In the genomic region with DNA sequence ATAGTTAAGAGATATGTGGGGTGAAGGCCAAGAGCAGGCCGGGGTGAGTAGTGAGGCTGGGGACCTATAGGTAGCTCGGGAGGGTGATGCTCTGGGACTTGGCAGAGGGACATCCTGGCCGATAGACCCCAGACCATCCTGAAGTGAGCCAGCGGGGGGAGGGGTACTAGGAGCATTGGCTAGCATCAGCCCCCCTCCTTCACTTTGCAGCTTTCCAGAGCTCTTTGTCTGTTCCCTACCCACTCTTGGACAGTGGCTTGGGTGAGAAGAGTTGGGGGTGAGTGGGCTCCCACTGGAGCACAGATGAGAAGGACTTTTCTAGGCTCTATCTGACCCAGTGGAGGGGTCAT, we compare ENCODE assay signal across 14 mouse cellular contexts. TPM values are rescaled to one million over a fixed set of nuclear protein-coding genes. Genes with fewer than 3 reads are reported as not detected.
DNase-seq lines count a peak whose midpoint lies in the region; ATAC-seq and TF ChIP-seq lines count a peak whose summit lies in the region.
"Had no signal": no experiment of that assay in that cellular context is flagged by ENCODE, and none has a peak within 500 bp of the region (broad histone marks: within the 10 kb centered on the region; RNA-seq: fewer than 3 reads in every experiment).

No protein-coding gene starts in this region.

- no peaks in the 10 kb centered on the region for H3K9me3 ChIP-seq in forebrain, embryonic 11.5 days (ENCODE audit: control insufficient read depth, low read length)
- H3K9me3 ChIP-seq in limb, embryonic 12.5 days, result no peaks in the 10 kb centered on the region
- H3K9me3 ChIP-seq in neural tube, embryonic 14.5 days (ENCODE audit: control insufficient read depth, low read length), result no peaks in the 10 kb centered on the region
- H3K9me3 ChIP-seq: heart, embryonic 13.5 days; liver, embryonic 13.5 days had no signal

- peaks cover 3% of the 10 kb centered on the region; the same call in 1 of the 2 replicates for H3K27me3 ChIP-seq in heart, adult 2 months (ENCODE audit: control insufficient read depth, insufficient read depth, low read length)
- H3K27me3 ChIP-seq in forebrain, embryonic 11.5 days (ENCODE audit: control insufficient read depth, insufficient read depth, low read length), result no peaks in the 10 kb centered on the region
- H3K27me3 ChIP-seq in limb, embryonic 12.5 days, result peaks cover 25% of the 10 kb centered on the region
- H3K27me3 ChIP-seq in neural tube, embryonic 14.5 days (ENCODE audit: control insufficient read depth, insufficient read depth, low read length), result no peaks in the 10 kb centered on the region

- H3K79me2 ChIP-seq in heart, adult 2 months (replicated peaks; ENCODE audit: control insufficient read depth, insufficient read depth, low read length), result no peaks in the 10 kb centered on the region

- no peak for TF ChIP-seq CTCF in heart, adult 2 months (IDR thresholded peaks at IDR 0.05)

- intact Hi-C loops in heart, adult 2 months (cut with DNase I), result no loop called here

- ATAC-seq in forebrain, embryonic 11.5 days (replicated peaks; ENCODE audit: low FRiP score), result 0 out of 2 replicates have a peak, but pooled peaks have one; percentile 11
- ATAC-seq in limb, embryonic 12.5 days (ENCODE audit: insufficient number of reproducible peaks, insufficient read depth, low FRiP score, low TSS enrichment, low read depth), result no peak
- ATAC-seq in neural tube, embryonic 14.5 days (ENCODE audit: low read depth), result no peak

- no peak overlapping the region for H3K4me3 ChIP-seq in heart, adult 2 months
- H3K4me3 ChIP-seq in forebrain, embryonic 11.5 days (ENCODE audit: low read depth, low read length), result no peak overlapping the region
- peak overlapping the region; percentile 30 for H3K4me3 ChIP-seq in limb, embryonic 12.5 days (replicated peaks)
- no peak overlapping the region for H3K4me3 ChIP-seq in neural tube, embryonic 14.5 days (ENCODE audit: low read depth, low read length)
- H3K4me3 ChIP-seq: heart, embryonic 13.5 days; liver, embryonic 13.5 days had no signal

- no peaks in the 10 kb centered on the region for H3K36me3 ChIP-seq in heart, adult 2 months (ENCODE audit: control insufficient read depth, insufficient read depth, low read length)
- H3K36me3 ChIP-seq in forebrain, embryonic 11.5 days (ENCODE audit: control insufficient read depth, insufficient read depth, low read length), result no peaks in the 10 kb centered on the region
- H3K36me3 ChIP-seq in limb, embryonic 12.5 days, result no peaks in the 10 kb centered on the region
- no peaks in the 10 kb centered on the region for H3K36me3 ChIP-seq in neural tube, embryonic 14.5 days (ENCODE audit: control insufficient read depth, insufficient read depth, low read length)
- H3K36me3 ChIP-seq: heart, embryonic 13.5 days; liver, embryonic 13.5 days had no signal

- no peak overlapping the region for H3K9ac ChIP-seq in heart, adult 2 months (ENCODE audit: low read depth, low read length)
- peak overlapping the region; percentile 30 for H3K9ac ChIP-seq in forebrain, embryonic 11.5 days (ENCODE audit: low read length)
- no peak overlapping the region for H3K9ac ChIP-seq in limb, embryonic 12.5 days (replicated peaks)
- peak overlapping the region; percentile 4; the same call in 1 of the 2 replicates for H3K9ac ChIP-seq in neural tube, embryonic 14.5 days (replicated peaks; ENCODE audit: low read depth, low read length)
- H3K9ac ChIP-seq: heart, embryonic 13.5 days; liver, embryonic 13.5 days had no signal

- no peaks in the 10 kb centered on the region for H3K4me1 ChIP-seq in heart, adult 2 months (ENCODE audit: control insufficient read depth, insufficient read depth, low read length)
- peaks cover 49% of the 10 kb centered on the region for H3K4me1 ChIP-seq in forebrain, embryonic 11.5 days (replicated peaks; ENCODE audit: control insufficient read depth, insufficient read depth, low read length)
- H3K4me1 ChIP-seq in limb, embryonic 12.5 days (replicated peaks), result peaks cover 48% of the 10 kb centered on the region
- H3K4me1 ChIP-seq in neural tube, embryonic 14.5 days (ENCODE audit: control insufficient read depth, insufficient read depth, low read length), result peaks cover 32% of the 10 kb centered on the region

- WGBS in heart, adult 2 months, result 71% methylated on average over 4 of the region's 4 CpGs
- WGBS in forebrain, embryonic 11.5 days, result 17% methylated on average over 4 of the region's 4 CpGs
- 32% methylated on average over 4 of the region's 4 CpGs for WGBS in limb, embryonic 12.5 days
- 38% methylated on average over 4 of the region's 4 CpGs for WGBS in neural tube, embryonic 14.5 days

- TF ChIP-seq POLR2A in heart, adult 2 months (IDR thresholded peaks at IDR 0.05; ENCODE audit: insufficient read depth, low read depth, low read length), result no peak

- H3K4me2 ChIP-seq in forebrain, embryonic 11.5 days (ENCODE audit: low read depth, low read length, severe bottlenecking), result peak overlapping the region; percentile 32; the same call in 1 of the 2 replicates
- H3K4me2 ChIP-seq in limb, embryonic 12.5 days, result peak overlapping the region; percentile 50
- peak overlapping the region; percentile 26; the same call in 1 of the 2 replicates for H3K4me2 ChIP-seq in neural tube, embryonic 14.5 days (ENCODE audit: low read depth, low read length)
- H3K4me2 ChIP-seq: liver, embryonic 13.5 days had no signal

- no peak for TF ChIP-seq EP300 in heart, adult 2 months (IDR thresholded peaks at IDR 0.05; ENCODE audit: insufficient read depth, low read depth, low read length)

- peak; percentile 73 for DNase-seq in heart, adult 11 months
- no peak for DNase-seq in heart, adult 2 months
- no peak for DNase-seq in forebrain, embryonic 11.5 days (ENCODE audit: low spot score)
- no peak for DNase-seq in left cerebral cortex, adult 11 months (ENCODE audit: low spot score)
- DNase-seq in MN1 (ENCODE audit: low spot score), result no peak
- no peak for DNase-seq in thymus, postnatal 10 days (ENCODE audit: low spot score in 2 of 2)
- DNase-seq: B cell, adult 2 months; cerebellum, adult 11 months; kidney, adult 18-20 months; liver, embryonic 13.5 days had no signal

- no peak overlapping the region for H3K27ac ChIP-seq in heart, adult 2 months
- H3K27ac ChIP-seq in forebrain, embryonic 11.5 days (ENCODE audit: low read depth, low read length), result peak overlapping the region; percentile 70
- no peak overlapping the region for H3K27ac ChIP-seq in limb, embryonic 12.5 days
- no peak overlapping the region for H3K27ac ChIP-seq in neural tube, embryonic 14.5 days (ENCODE audit: low read depth, low read length)
- H3K27ac ChIP-seq: heart, embryonic 13.5 days; liver, embryonic 13.5 days had no signal

RNA-seq across cellular contexts. Expression of a gene that starts 10.2 kb away (rescaled TPM):
- under 1 TPM in 1 of 2 experiments, not detected in 1; 0.05 TPM for total RNA-seq in heart, adult 2 months (2021)
- 0.06 TPM in 1 of 2 replicates, not detected in the other for polyA plus RNA-seq in heart, adult 2 months (2012; rRNA removed)
- polyA plus RNA-seq in forebrain, embryonic 11.5 days (2014; fragmentation: Nextera tagmentation; extraction: Ambion mirVana), result 4.7 and 5.6 TPM in 2 replicates
- polyA plus RNA-seq in limb, embryonic 12.5 days (2016; fragmentation: Nextera tagmentation; extraction: Ambion mirVana), result 0.20 and 0.45 TPM in 2 replicates
- polyA plus RNA-seq in neural tube, embryonic 14.5 days (2014; fragmentation: Nextera tagmentation; extraction: Ambion mirVana), result 3.6 and 3.8 TPM in 2 replicates
- total RNA-seq: neutrophil, adult 5-6 weeks had no signal
- polyA plus RNA-seq: heart, embryonic 13.5 days; liver, embryonic 13.5 days had no signal

RNA-seq across cellular contexts. Expression of a gene that starts 10.3 kb away (rescaled TPM):
- not detected for total RNA-seq in heart, adult 2 months (2021)
- polyA plus RNA-seq in heart, adult 2 months (2012; rRNA removed), result 0.20 TPM in 1 of 2 replicates, not detected in the other
- 8.1 and 12.1 TPM in 2 replicates for polyA plus RNA-seq in forebrain, embryonic 11.5 days (2014; fragmentation: Nextera tagmentation; extraction: Ambion mirVana)
- 0.83 and 1.2 TPM in 2 replicates for polyA plus RNA-seq in limb, embryonic 12.5 days (2016; fragmentation: Nextera tagmentation; extraction: Ambion mirVana)
- polyA plus RNA-seq in neural tube, embryonic 14.5 days (2014; fragmentation: Nextera tagmentation; extraction: Ambion mirVana), result 21.0 and 25.3 TPM in 2 replicates
- total RNA-seq: neutrophil, adult 5-6 weeks had no signal
- polyA plus RNA-seq: heart, embryonic 13.5 days; liver, embryonic 13.5 days had no signal

RNA-seq across cellular contexts. Expression of a gene that starts 28.1 kb away (rescaled TPM):
- not detected for total RNA-seq in heart, adult 2 months (2021)
- polyA plus RNA-seq in heart, adult 2 months (2012; rRNA removed), result not detected in 2 replicates
- not detected in 2 replicates for polyA plus RNA-seq in forebrain, embryonic 11.5 days (2014; fragmentation: Nextera tagmentation; extraction: Ambion mirVana)
- not detected in 2 replicates for polyA plus RNA-seq in limb, embryonic 12.5 days (2016; fragmentation: Nextera tagmentation; extraction: Ambion mirVana)
- polyA plus RNA-seq in neural tube, embryonic 14.5 days (2014; fragmentation: Nextera tagmentation; extraction: Ambion mirVana), result 0.74 and 0.76 TPM in 2 replicates
- total RNA-seq: neutrophil, adult 5-6 weeks had no signal
- polyA plus RNA-seq: heart, embryonic 13.5 days; liver, embryonic 13.5 days had no signal

Comparison
In these comparisons a context has a peak if more than half of its experiments do, and no peak if none do; other contexts are left out.
1. H3K9ac ChIP-seq: peak in forebrain, embryonic 11.5 days (single experiment) and neural tube, embryonic 14.5 days (single experiment); none in heart, adult 2 months (single experiment) and limb, embryonic 12.5 days (single experiment).
2. Peak in every context shown above with its lines, with median percentiles within 50 percentile points of each other: H3K4me2 ChIP-seq.